Mouse (Mus musculus) embryonic fibroblast, embryonic 13.5 days (primary cell): Measurements from ENCODE around the gene Galnt7.

Experiments
- CTCF ChIP-seq: IDR thresholded peaks from 2 replicates; pipeline ENCODE4 v1.5.1; 2011; ENCODE audit warnings: mild to moderate bottlenecking, control low read depth, low read length, moderate library complexity, borderline replicate concordance; ENCODE audit not compliant: insufficient read depth
- POLR2A ChIP-seq: IDR thresholded peaks from 2 replicates; pipeline ENCODE4 v1.6.1; 2011; ENCODE audit warnings: low read depth, mild to moderate bottlenecking, control low read depth, low read length, moderate library complexity

- TF ChIP-seq CTCF: no peak
- no peak for TF ChIP-seq POLR2A
These were observed 122.0 kb downstream of the Galnt7 start for GRCm38 (mm10) chr8:57530666-57531349.
